Mouse (Mus musculus): ENCODE measurements around the gene Emx1. TPM values are rescaled to one million over a fixed set of nuclear protein-coding genes. Genes with fewer than 3 reads are reported as not detected.

The Emx1 gene
- polyA plus RNA-seq, 1 experiment from 2014 or later, result 0.38 TPM

GRCm38 (mm10) chr6:85193381-85194318, 6.4 kb downstream of the Emx1 start:
- no peak overlapping the region for H3K9ac ChIP-seq (ENCODE audit: low read depth, low read length)
- WGBS, result 6% methylated on average over 28 of the region's 29 CpGs
- peaks cover 86% of the 10 kb centered on the region for H3K27me3 ChIP-seq (replicated peaks; ENCODE audit: control insufficient read depth, insufficient read depth, low read length)
- no peaks in the 10 kb centered on the region for H3K36me3 ChIP-seq (ENCODE audit: control insufficient read depth, insufficient read depth, low read length)
- H3K4me3 ChIP-seq (ENCODE audit: low read depth, low read length), result no peak overlapping the region
- DNase-seq (ENCODE audit: low spot score), result no peak
- H3K4me2 ChIP-seq, result no peak overlapping the region
- no peaks in the 10 kb centered on the region for H3K9me3 ChIP-seq (ENCODE audit: control insufficient read depth, low read length)
- H3K27ac ChIP-seq (ENCODE audit: low read depth, low read length), result no peak overlapping the region
- no peak for ATAC-seq (replicated peaks; ENCODE audit: low FRiP score)
- H3K4me1 ChIP-seq (replicated peaks; ENCODE audit: control insufficient read depth, insufficient read depth, low read length), result no peaks in the 10 kb centered on the region; the same call in none of the 2 replicates

GRCm38 (mm10) chr6:85197951-85198350, 10.7 kb downstream of the Emx1 start:
- Histone ChIP-seq H3K36me3 (ENCODE audit: control insufficient read depth, insufficient read depth, low read length) (no peaks in the 10 kb centered on the region), H3K27me3 (replicated peaks; ENCODE audit: control insufficient read depth, insufficient read depth, low read length) (peaks cover 46% of the 10 kb centered on the region), H3K4me1 (replicated peaks; ENCODE audit: control insufficient read depth, insufficient read depth, low read length) (no peaks in the 10 kb centered on the region), H3K9me3 (ENCODE audit: control insufficient read depth, low read length) (no peaks in the 10 kb centered on the region), H3K27ac (ENCODE audit: low read depth, low read length) (no peak overlapping the region), H3K9ac (ENCODE audit: low read depth, low read length) (no peak overlapping the region), H3K4me3 (ENCODE audit: low read depth, low read length) (no peak overlapping the region), H3K4me2 (no peak overlapping the region)
- no peak for ATAC-seq (replicated peaks; ENCODE audit: low FRiP score)
- DNase-seq (ENCODE audit: low spot score), result no peak
- WGBS, result 47% methylated on average over 2 of the region's 2 CpGs

- no peak for DNase-seq (ENCODE audit: low spot score)
- no peaks in the 10 kb centered on the region for H3K36me3 ChIP-seq (ENCODE audit: control insufficient read depth, insufficient read depth, low read length)
- no peak overlapping the region for H3K4me3 ChIP-seq (ENCODE audit: low read depth, low read length)
- H3K27ac ChIP-seq (ENCODE audit: low read depth, low read length), result no peak overlapping the region
- H3K4me2 ChIP-seq, result no peak overlapping the region
- H3K4me1 ChIP-seq (replicated peaks; ENCODE audit: control insufficient read depth, insufficient read depth, low read length), result no peaks in the 10 kb centered on the region
- no peak overlapping the region for H3K9ac ChIP-seq (ENCODE audit: low read depth, low read length)
- 38% methylated on average over 16 of the region's 16 CpGs for WGBS
- H3K9me3 ChIP-seq (ENCODE audit: control insufficient read depth, low read length), result no peaks in the 10 kb centered on the region
- H3K27me3 ChIP-seq (replicated peaks; ENCODE audit: control insufficient read depth, insufficient read depth, low read length), result peaks cover 22% of the 10 kb centered on the region
- no peak for ATAC-seq (replicated peaks; ENCODE audit: low FRiP score)
These were observed 19.1 kb downstream of the Emx1 start for GRCm38 (mm10) chr6:85206182-85206938.

GRCm38 (mm10) chr6:85206939-85207285, 19.7 kb downstream of the Emx1 start:
- 55% methylated on average over 15 of the region's 15 CpGs for WGBS
- Histone ChIP-seq H3K36me3 (ENCODE audit: control insufficient read depth, insufficient read depth, low read length) (no peaks in the 10 kb centered on the region), H3K27ac (ENCODE audit: low read depth, low read length) (no peak overlapping the region), H3K4me2 (no peak overlapping the region), H3K27me3 (replicated peaks; ENCODE audit: control insufficient read depth, insufficient read depth, low read length) (peaks cover 18% of the 10 kb centered on the region), H3K9ac (ENCODE audit: low read depth, low read length) (no peak overlapping the region), H3K4me3 (ENCODE audit: low read depth, low read length) (no peak overlapping the region), H3K9me3 (ENCODE audit: control insufficient read depth, low read length) (no peaks in the 10 kb centered on the region), H3K4me1 (replicated peaks; ENCODE audit: control insufficient read depth, insufficient read depth, low read length) (no peaks in the 10 kb centered on the region)
- ATAC-seq (replicated peaks; ENCODE audit: low FRiP score), result no peak
- DNase-seq (ENCODE audit: low spot score), result no peak

- H3K36me3 ChIP-seq (ENCODE audit: control insufficient read depth, insufficient read depth, low read length), result no peaks in the 10 kb centered on the region
- DNase-seq (ENCODE audit: low spot score) (no peak), ATAC-seq (replicated peaks; ENCODE audit: low FRiP score) (no peak)
- no peaks in the 10 kb centered on the region for H3K9me3 ChIP-seq (ENCODE audit: control insufficient read depth, low read length)
- no peak overlapping the region for H3K9ac ChIP-seq (ENCODE audit: low read depth, low read length)
- WGBS, result 68% methylated on average over 5 of the region's 5 CpGs
- H3K27me3 ChIP-seq (replicated peaks; ENCODE audit: control insufficient read depth, insufficient read depth, low read length), result peaks cover 18% of the 10 kb centered on the region
- no peak overlapping the region for H3K4me3 ChIP-seq (ENCODE audit: low read depth, low read length)
- H3K4me1 ChIP-seq (replicated peaks; ENCODE audit: control insufficient read depth, insufficient read depth, low read length), result no peaks in the 10 kb centered on the region
- no peak overlapping the region for H3K27ac ChIP-seq (ENCODE audit: low read depth, low read length)
- no peak overlapping the region for H3K4me2 ChIP-seq
These were observed 20.1 kb downstream of the Emx1 start for GRCm38 (mm10) chr6:85207345-85207744.

GRCm38 (mm10) chr6:85209226-85209967, 22.2 kb downstream of the Emx1 start:
- Histone ChIP-seq H3K27ac (ENCODE audit: low read depth, low read length) (no peak overlapping the region), H3K9ac (ENCODE audit: low read depth, low read length) (no peak overlapping the region), H3K36me3 (ENCODE audit: control insufficient read depth, insufficient read depth, low read length) (no peaks in the 10 kb centered on the region), H3K4me2 (no peak overlapping the region), H3K4me1 (replicated peaks; ENCODE audit: control insufficient read depth, insufficient read depth, low read length) (no peaks in the 10 kb centered on the region), H3K27me3 (replicated peaks; ENCODE audit: control insufficient read depth, insufficient read depth, low read length) (peaks cover 15% of the 10 kb centered on the region), H3K4me3 (ENCODE audit: low read depth, low read length) (no peak overlapping the region), H3K9me3 (ENCODE audit: control insufficient read depth, low read length) (no peaks in the 10 kb centered on the region)
- 80% methylated on average over 9 of the region's 9 CpGs for WGBS
- DNase-seq (ENCODE audit: low spot score), result no peak
- no peak for ATAC-seq (replicated peaks; ENCODE audit: low FRiP score)

- no peak overlapping the region for H3K4me2 ChIP-seq
- H3K36me3 ChIP-seq (ENCODE audit: control insufficient read depth, insufficient read depth, low read length), result no peaks in the 10 kb centered on the region
- no peak overlapping the region for H3K27ac ChIP-seq (ENCODE audit: low read depth, low read length)
- H3K27me3 ChIP-seq (replicated peaks; ENCODE audit: control insufficient read depth, insufficient read depth, low read length), result peaks cover 14% of the 10 kb centered on the region
- ATAC-seq (replicated peaks; ENCODE audit: low FRiP score) (no peak), DNase-seq (ENCODE audit: low spot score) (no peak)
- no peaks in the 10 kb centered on the region for H3K9me3 ChIP-seq (ENCODE audit: control insufficient read depth, low read length)
- H3K4me1 ChIP-seq (replicated peaks; ENCODE audit: control insufficient read depth, insufficient read depth, low read length), result no peaks in the 10 kb centered on the region
- WGBS, result 57% methylated on average over 1 of the region's 1 CpGs
- no peak overlapping the region for H3K9ac ChIP-seq (ENCODE audit: low read depth, low read length)
- H3K4me3 ChIP-seq (ENCODE audit: low read depth, low read length), result no peak overlapping the region
These were observed 23.4 kb downstream of the Emx1 start for GRCm38 (mm10) chr6:85210686-85211085.

GRCm38 (mm10) chr6:85218251-85218650, 31.0 kb downstream of the Emx1 start:
- Histone ChIP-seq H3K9me3 (ENCODE audit: control insufficient read depth, low read length) (no peaks in the 10 kb centered on the region), H3K27me3 (replicated peaks; ENCODE audit: control insufficient read depth, insufficient read depth, low read length) (no peaks in the 10 kb centered on the region), H3K9ac (ENCODE audit: low read depth, low read length) (no peak overlapping the region), H3K36me3 (ENCODE audit: control insufficient read depth, insufficient read depth, low read length) (no peaks in the 10 kb centered on the region), H3K4me1 (replicated peaks; ENCODE audit: control insufficient read depth, insufficient read depth, low read length) (peaks cover 5% of the 10 kb centered on the region), H3K4me3 (ENCODE audit: low read depth, low read length) (no peak overlapping the region), H3K27ac (ENCODE audit: low read depth, low read length) (no peak overlapping the region), H3K4me2 (no peak overlapping the region)
- DNase-seq (ENCODE audit: low spot score), result no peak
- no peak for ATAC-seq (replicated peaks; ENCODE audit: low FRiP score)
- 75% methylated on average over 4 of the region's 4 CpGs for WGBS
